Mouse (Mus musculus) G1E (cell line): ENCODE measurements around the gene Pmis2.

Source experiments
- CTCF ChIP-seq: IDR thresholded peaks from 2 replicates; pipeline ENCODE4 v1.5.1; 2012; ENCODE audit warnings: low read depth, low read length, inconsistent platforms, mixed read lengths
- GATA1 ChIP-seq: IDR thresholded peaks from 2 replicates; pipeline ENCODE4 v1.6.1; 2012; ENCODE audit warnings: borderline replicate concordance, low read length, inconsistent platforms, mixed read lengths
- TAL1 ChIP-seq: conservative IDR thresholded peaks from 2 replicates; pipeline ENCODE4 v1.6.1; 2012; ENCODE audit warnings: low read depth, low read length, inconsistent platforms, mixed read lengths

DNA sequence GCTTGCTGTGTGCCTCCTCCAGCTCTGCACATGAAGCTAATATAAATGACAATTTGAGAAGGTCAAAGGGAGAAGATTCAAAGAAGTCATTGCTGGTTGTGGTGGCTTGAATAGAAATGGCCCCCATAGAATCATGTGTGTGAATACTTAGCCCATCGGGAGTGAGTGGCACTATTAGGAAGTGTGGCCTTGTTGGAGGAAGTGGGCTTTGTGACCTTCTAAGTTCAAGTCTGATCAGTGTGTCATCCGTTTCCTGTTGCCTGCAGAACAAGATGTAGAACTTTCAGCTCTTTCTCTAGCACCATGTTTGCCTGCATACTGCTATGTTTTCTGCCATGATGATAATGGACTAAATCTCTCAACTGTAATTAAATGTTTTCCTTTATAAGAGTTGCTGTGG lies 12.0 kb upstream of the Pmis2 start:
- TF ChIP-seq TAL1 (no peak), GATA1 (no peak), CTCF (no peak)
